Mouse (Mus musculus) neutrophil, adult 5-6 weeks (primary cell): ENCODE results near the gene Saysd1. TPM values are rescaled to one million over a fixed set of nuclear protein-coding genes. Genes with fewer than 3 reads are reported as not detected.

Source experiments
- ATAC-seq: fragments of 151-379, 151-347 bp; 2 replicates; pipeline ENCODE4 v1.8.0; 2017; ENCODE audit warnings: mild to moderate bottlenecking, moderate TSS enrichment; ENCODE audit not compliant: insufficient number of reproducible peaks, poor library complexity, low FRiP score, severe bottlenecking; ENCODE audit errors: extremely low read depth
- total RNA-seq: library from RNA; stranded (forward); fragments of 200-1000 nt; gene quantifications from 2 replicates; pipeline ENCODE4 v1.2.3, GENCODE M21; 2017

The Saysd1 gene
- total RNA-seq, 1 experiment from 2014 or later = 1.7 TPM

DNA sequence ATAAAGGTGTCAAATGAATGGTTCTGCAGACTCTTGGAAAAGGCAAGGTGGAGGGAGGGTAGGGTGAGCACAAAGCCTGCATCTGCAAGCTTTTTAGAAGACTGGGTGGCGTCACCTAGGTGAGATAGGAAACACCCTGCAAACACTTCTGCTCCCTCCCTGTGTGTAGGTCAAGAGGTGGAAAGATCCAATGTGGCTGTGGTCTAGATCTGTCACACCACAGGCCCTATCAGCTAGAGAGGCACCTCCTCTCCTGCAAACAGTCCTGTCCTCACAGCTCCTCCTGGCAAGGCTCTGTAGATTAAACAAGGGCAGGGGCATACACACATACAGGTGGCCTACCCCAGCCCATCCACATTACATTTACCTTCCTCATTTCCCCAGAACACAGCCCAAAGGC, 30.1 kb upstream of the Saysd1 start:
- ATAC-seq = no peak

- ATAC-seq = peak; percentile 78
Measured at GRCm38 (mm10) chr14:20168054-20168453, 29.7 kb upstream of the Saysd1 start.

GRCm38 (mm10) chr14:20165413-20165812, 27.1 kb upstream of the Saysd1 start:
- ATAC-seq = no peak

DNA sequence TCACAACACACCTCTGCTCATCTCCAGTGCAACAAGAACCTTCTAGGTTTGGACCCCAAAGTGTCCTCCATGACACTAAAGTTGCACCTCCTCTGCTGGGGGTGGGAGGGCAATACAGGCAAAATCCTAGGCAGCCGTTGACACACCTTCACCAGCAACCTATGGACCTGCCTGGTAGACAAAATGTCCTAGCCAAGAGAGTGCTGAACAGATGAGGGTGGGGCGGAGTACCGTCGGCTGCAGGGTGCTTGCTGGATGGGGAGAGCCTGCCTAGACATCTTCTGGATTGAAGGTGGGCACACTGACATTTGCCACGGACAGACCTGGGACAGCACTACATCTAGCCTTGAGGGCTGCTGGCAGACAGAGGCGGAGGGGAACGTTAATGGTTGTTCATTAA, 26.1 kb upstream of the Saysd1 start:
- no peak for ATAC-seq

DNA sequence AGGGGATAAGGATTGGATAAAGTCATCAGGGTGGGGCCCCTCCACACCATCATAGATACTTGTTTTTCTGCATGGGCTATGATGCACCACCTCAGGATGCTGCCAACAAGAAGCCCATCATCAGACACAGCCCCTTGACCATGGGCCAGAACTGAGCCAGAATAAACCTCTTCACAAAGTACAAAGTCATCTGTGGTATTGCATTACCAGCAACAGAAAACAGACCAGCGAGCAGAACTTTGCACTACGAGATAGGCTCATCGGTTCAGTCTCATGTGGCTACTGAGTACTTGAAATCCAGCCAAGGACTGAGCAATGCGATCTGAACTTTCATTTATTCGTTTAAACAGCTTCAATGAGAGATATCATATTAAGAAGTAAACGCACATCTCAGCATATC, 24.4 kb upstream of the Saysd1 start:
- no peak for ATAC-seq

GRCm38 (mm10) chr14:20158727-20159681, 20.7 kb upstream of the Saysd1 start:
- no peak for ATAC-seq

DNA sequence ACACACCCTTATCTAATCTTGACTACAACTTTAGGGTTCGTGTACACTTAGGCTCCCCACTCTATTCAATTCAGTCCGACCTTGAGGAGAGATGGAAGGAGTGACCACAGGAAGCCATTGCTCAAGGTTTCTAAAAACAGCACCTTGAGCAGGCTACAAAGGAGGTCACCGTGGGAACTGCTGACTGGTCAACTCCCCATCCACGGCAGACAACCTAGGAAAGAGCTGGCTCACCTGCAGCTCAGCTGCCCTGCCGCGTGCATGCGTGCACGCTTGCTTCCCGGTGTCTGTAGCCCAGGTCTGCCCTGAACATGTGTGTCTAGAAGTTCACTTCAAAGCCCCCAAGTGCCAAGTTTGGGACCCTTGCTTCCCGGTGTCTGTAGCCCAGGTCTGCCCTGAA, 19.3 kb upstream of the Saysd1 start:
- ATAC-seq = no peak

- ATAC-seq = no peak
Measured at GRCm38 (mm10) chr14:20155718-20156117, 17.4 kb upstream of the Saysd1 start.

GRCm38 (mm10) chr14:20154937-20155336, 16.6 kb upstream of the Saysd1 start:
- ATAC-seq = no peak

GRCm38 (mm10) chr14:20154245-20154644, 15.9 kb upstream of the Saysd1 start:
- no peak for ATAC-seq

- ATAC-seq = no peak
Measured at GRCm38 (mm10) chr14:20149127-20150080, 11.1 kb upstream of the Saysd1 start.

- ATAC-seq = no peak
Measured at GRCm38 (mm10) chr14:20148514-20148913, 10.2 kb upstream of the Saysd1 start.

GRCm38 (mm10) chr14:20147854-20148253, 9.5 kb upstream of the Saysd1 start:
- no peak for ATAC-seq

- ATAC-seq = no peak
Measured at GRCm38 (mm10) chr14:20144093-20144492, 5.8 kb upstream of the Saysd1 start.

DNA sequence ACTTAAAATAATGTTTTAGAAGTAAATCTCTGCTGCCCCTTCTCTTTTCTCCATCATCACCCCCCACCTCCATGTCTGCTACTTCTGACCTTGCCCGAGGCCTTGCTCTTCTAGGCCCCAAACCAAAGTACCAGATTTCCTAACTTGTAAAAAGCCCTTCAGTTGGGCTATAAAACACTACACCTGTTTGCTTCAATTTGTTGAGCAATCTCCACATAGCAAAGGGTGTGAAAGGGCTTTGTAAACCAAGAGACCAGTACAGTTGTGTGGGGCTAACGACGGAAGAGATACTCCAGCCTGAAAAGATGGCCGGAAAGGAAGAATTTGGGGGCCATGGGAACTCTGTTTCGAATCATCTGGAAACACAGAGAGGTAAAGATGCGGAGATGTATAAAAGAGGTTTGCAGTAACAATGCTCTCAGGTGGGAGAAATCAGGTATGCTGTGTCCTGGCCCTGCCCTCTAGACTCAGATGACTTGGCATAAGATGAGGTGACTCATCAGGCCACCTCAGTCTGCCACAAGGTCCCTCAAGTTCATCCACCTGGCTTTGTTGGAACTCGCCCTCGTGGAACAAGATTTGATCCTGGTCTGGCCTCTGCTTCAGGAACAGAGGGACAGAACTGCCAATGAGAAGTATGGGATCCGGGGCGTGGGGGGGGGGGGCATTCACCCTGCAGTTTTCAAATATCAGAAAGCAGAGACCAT, 3.2 kb downstream of the Saysd1 start:
- ATAC-seq = no peak

DNA sequence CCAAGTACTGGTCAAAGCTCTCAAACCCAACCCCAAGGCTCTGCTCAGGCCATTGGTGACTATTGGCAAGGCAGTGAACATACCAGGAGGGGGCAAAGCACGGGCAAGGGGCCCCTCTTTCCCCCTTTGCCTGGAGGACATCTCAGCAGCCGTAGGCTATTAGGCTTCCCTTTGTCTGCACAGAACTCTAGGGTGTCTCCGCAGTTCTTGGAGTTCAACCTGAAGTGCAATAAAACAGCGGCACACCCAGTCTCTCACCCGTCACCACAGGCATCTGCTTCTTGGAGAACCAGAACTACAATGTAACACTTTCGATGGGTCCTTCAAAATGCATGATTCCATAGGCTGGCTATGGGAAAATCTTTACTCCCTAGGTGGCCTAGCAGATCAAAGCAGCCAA, 10.2 kb downstream of the Saysd1 start:
- ATAC-seq = no peak

DNA sequence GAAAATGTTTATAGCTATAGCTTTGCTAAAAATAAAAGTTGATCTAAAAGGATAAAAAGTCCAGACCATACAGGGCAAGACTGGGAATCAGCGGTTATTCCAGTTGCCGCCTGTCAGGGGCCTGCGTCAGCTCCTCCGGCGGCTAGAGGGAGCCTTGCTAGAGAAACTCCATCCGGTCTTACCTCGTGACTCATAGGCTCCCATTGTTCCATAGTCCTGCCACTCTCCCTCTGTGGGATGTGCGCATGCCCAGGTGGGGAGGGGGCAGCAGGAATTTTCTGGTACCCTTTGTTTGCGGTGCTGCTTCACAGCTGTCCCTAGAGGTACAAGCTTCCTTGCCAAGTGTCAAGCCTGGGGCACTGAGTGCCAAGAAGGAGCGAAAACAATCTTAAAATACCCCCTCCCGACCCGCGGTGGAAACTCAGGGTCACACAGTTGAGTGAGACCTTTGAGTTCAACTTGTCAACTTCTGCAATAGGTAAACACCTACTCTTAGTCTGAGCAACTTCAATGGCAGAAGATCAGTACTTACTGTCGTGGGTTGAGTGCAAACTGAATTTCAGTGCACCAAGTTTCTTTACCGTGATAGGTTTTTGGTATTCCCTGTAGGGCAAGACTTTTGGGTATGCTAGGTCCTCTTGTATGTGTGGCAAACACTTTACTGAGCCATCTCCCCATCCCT, 10.8 kb downstream of the Saysd1 start:
- ATAC-seq = no peak

DNA sequence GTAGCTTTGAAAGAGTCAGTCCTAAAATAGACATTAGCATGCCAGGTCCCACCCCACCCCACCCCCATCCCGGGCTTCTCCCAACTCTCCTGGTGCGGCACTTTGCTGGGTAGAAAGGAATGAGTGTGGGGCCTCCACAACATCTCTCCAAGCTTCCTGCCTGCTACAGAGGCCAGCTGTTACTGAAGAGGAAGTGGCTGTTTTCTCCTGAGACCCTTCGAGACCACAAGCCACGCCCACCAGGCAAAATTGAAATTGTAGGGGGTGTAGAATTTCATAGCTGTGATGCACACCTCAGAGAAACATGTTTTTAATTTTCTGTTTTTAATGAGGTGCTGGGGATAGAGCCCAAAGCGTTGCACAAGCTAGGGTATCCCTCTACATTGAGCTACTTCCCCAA, 17.5 kb downstream of the Saysd1 start:
- ATAC-seq = peak; percentile 76

GRCm38 (mm10) chr14:20120012-20120411, 18.3 kb downstream of the Saysd1 start:
- no peak for ATAC-seq
